Mouse (Mus musculus): ENCODE measurements around the gene Lrmda. TPM values are rescaled to one million over a fixed set of nuclear protein-coding genes. Genes with fewer than 3 reads are reported as not detected.

Gene Lrmda
- polyA plus RNA-seq, 1 experiment from 2014 or later = 0.95 TPM

GRCm38 (mm10) chr14:22406623-22407022 is 387.1 kb downstream of the Lrmda start:
- Histone ChIP-seq H3K36me3 (ENCODE audit: control insufficient read depth, insufficient read depth, low read length) (no peaks in the 10 kb centered on the region), H3K27me3 (ENCODE audit: control insufficient read depth, insufficient read depth, low read length) (no peaks in the 10 kb centered on the region), H3K9ac (ENCODE audit: low read length) (no peak overlapping the region), H3K4me1 (ENCODE audit: control insufficient read depth in 2 of 2, insufficient read depth in 2 of 2, low read length in 2 of 2) (peaks cover 2 to 3% of the 10 kb centered on the region in 2 experiments; a peak in 1 of 4 replicates), H3K4me2 (ENCODE audit: low read length) (no peak overlapping the region), H3K9me3 (ENCODE audit: control insufficient read depth, low read length) (no peaks in the 10 kb centered on the region), H3K4me3 (ENCODE audit: control insufficient read depth in 1 of 2, insufficient read depth in 1 of 2, low read depth in 1 of 2, low read length in 2 of 2) (no peak overlapping the region), H3K27ac (replicated peaks in 1 of 2; ENCODE audit: control insufficient read depth in 1 of 2, insufficient read depth in 1 of 2, low read depth in 2 of 2, low read length in 2 of 2) (no peak overlapping the region)
- WGBS = 64% methylated on average over 5 of the region's 5 CpGs
- ATAC-seq (ENCODE audit: insufficient number of reproducible peaks, insufficient read depth, low FRiP score, low read depth) = no peak; the same call in 1 of the 2 replicates

DNA sequence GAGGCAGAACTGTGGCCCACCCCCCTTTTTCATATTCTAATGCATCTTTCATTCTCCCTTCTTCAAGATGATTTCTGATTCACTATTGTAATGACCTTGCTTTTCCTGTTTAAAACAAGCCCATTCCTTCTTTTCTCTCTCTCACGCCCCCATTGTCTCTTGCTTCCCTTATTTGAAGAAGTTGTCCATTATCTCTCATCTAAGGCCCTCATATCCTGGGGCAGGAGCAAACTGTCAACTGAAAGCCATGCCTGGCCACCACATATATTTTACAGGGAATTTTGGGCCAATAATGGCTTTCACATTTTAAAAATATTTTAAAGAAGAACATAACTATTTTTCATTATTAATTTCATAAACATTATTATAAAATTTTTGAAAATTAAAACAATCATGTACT is 391.3 kb downstream of the Lrmda start:
- 71% methylated on average over 1 of the region's 1 CpGs for WGBS

GRCm38 (mm10) chr14:22413220-22413619 is 393.7 kb downstream of the Lrmda start:
- 0 out of 2 replicates have a peak, but pooled peaks cover 2% of the 10 kb centered on the region for H3K9me3 ChIP-seq (ENCODE audit: control insufficient read depth, low read length)
- H3K9ac ChIP-seq (ENCODE audit: low read length) = no peak overlapping the region
- no peaks in the 10 kb centered on the region for H3K36me3 ChIP-seq (ENCODE audit: control insufficient read depth, insufficient read depth, low read length)
- no peak for ATAC-seq (ENCODE audit: insufficient number of reproducible peaks, insufficient read depth, low FRiP score, low read depth)
- WGBS = 37% methylated on average over 7 of the region's 7 CpGs
- no peak overlapping the region for H3K27ac ChIP-seq (replicated peaks in 1 of 2; ENCODE audit: control insufficient read depth in 1 of 2, insufficient read depth in 1 of 2, low read depth in 2 of 2, low read length in 2 of 2)
- no peaks in the 10 kb centered on the region for H3K27me3 ChIP-seq (ENCODE audit: control insufficient read depth, insufficient read depth, low read length)
- H3K4me1 ChIP-seq (ENCODE audit: control insufficient read depth in 2 of 2, insufficient read depth in 2 of 2, low read length in 2 of 2) = no peaks in the 10 kb centered on the region; a peak in 1 of 4 replicates
- H3K4me3 ChIP-seq (ENCODE audit: control insufficient read depth in 1 of 2, insufficient read depth in 1 of 2, low read depth in 1 of 2, low read length in 2 of 2) = no peak overlapping the region
- H3K4me2 ChIP-seq (ENCODE audit: low read length) = no peak overlapping the region

More for the DNA sequence above, 391.3 kb downstream of the Lrmda start:
- H3K4me2 ChIP-seq (ENCODE audit: low read length) = no peak overlapping the region
- no peaks in the 10 kb centered on the region for H3K9me3 ChIP-seq (ENCODE audit: control insufficient read depth, low read length)
- H3K9ac ChIP-seq (ENCODE audit: low read length) = no peak overlapping the region
- no peak for ATAC-seq (ENCODE audit: insufficient number of reproducible peaks, insufficient read depth, low FRiP score, low read depth)
- H3K27ac ChIP-seq (replicated peaks in 1 of 2; ENCODE audit: control insufficient read depth in 1 of 2, insufficient read depth in 1 of 2, low read depth in 2 of 2, low read length in 2 of 2) = no peak overlapping the region
- H3K4me3 ChIP-seq (ENCODE audit: control insufficient read depth in 1 of 2, insufficient read depth in 1 of 2, low read depth in 1 of 2, low read length in 2 of 2) = no peak overlapping the region
- H3K4me1 ChIP-seq (ENCODE audit: control insufficient read depth in 2 of 2, insufficient read depth in 2 of 2, low read length in 2 of 2) = peaks cover 2 to 3% of the 10 kb centered on the region in 2 experiments; a peak in 2 of 4 replicates
- H3K36me3 ChIP-seq (ENCODE audit: control insufficient read depth, insufficient read depth, low read length) = no peaks in the 10 kb centered on the region
- no peaks in the 10 kb centered on the region for H3K27me3 ChIP-seq (ENCODE audit: control insufficient read depth, insufficient read depth, low read length)

DNA sequence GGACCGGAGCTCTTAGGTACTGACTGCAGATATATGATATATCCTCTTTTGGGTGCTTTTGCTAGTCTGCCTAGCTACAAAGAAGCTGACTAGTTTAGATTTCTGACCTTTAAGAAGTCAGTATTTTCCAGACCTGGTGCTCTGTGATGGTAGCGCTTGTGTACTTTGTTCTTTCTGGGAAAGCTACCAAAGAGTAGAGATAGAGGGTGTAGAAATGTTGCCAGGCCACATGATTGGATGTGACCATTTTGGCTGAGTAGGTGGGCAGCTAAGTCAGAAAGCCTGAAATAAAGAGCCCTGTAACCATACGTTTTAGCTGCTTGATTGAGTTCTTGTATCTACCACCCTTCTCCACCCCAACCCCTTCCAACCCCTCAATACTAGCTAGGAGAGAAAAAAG is 398.2 kb downstream of the Lrmda start:
- Histone ChIP-seq H3K9ac (ENCODE audit: low read length) (no peak overlapping the region), H3K4me1 (ENCODE audit: control insufficient read depth in 2 of 2, insufficient read depth in 2 of 2, low read length in 2 of 2) (no peaks in the 10 kb centered on the region; a peak in 1 of 4 replicates), H3K36me3 (ENCODE audit: control insufficient read depth, insufficient read depth, low read length) (no peaks in the 10 kb centered on the region), H3K9me3 (ENCODE audit: control insufficient read depth, low read length) (0 out of 2 replicates have a peak, but pooled peaks cover 7% of the 10 kb centered on the region), H3K4me2 (ENCODE audit: low read length) (no peak overlapping the region), H3K4me3 (ENCODE audit: control insufficient read depth in 1 of 2, insufficient read depth in 1 of 2, low read depth in 1 of 2, low read length in 2 of 2) (no peak overlapping the region), H3K27me3 (ENCODE audit: control insufficient read depth, insufficient read depth, low read length) (no peaks in the 10 kb centered on the region), H3K27ac (replicated peaks in 1 of 2; ENCODE audit: control insufficient read depth in 1 of 2, insufficient read depth in 1 of 2, low read depth in 2 of 2, low read length in 2 of 2) (no peak overlapping the region)
- 78% methylated on average over 3 of the region's 3 CpGs for WGBS
- ATAC-seq (ENCODE audit: insufficient number of reproducible peaks, insufficient read depth, low FRiP score, low read depth) = no peak

DNA sequence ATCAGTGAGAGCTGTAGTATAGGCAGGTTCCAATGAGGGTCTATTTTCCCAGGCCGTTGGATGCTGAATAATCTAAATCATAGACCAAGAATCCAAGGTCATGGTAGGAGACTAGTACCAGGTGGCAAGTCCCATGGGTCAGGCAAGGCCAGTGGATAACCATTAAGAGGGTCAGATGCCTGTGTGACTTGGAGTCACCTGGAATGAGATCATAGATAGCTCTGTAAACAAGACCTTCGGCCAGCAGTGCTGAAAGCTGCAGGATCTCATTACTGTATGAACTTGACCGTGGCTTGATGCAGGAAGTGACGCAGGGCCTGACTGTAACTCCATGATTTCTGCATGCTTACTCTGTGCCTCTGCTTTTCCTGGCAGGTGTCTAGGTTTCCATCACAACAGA is 402.2 kb downstream of the Lrmda start:
- 0 out of 2 replicates have a peak, but pooled peaks cover 7% of the 10 kb centered on the region for H3K9me3 ChIP-seq (ENCODE audit: control insufficient read depth, low read length)

DNA sequence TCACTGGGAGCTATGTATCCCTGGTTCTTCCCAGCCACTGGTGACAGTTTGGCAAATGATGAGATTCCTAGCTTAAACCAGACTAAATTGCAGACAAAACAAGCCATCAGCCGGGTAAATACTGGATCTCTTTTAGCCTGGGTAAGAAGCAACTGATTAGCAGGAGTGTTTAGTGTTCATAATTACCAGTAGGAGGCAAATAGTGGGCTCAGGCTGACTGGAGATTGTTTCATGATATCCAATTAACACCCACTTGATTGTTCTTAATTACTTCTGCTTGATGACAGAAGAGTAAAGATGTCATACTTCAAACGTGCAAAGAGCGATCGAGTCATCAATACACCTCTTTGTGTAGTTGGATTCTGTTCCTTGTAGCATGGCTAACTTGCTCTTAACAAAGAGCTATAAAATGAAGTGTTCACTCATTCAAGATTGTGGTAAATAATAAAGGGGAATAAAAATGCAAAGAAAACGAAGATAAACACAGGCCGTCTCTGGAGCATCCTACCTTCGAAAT is 405.6 kb downstream of the Lrmda start:
- no peak overlapping the region for H3K4me3 ChIP-seq (ENCODE audit: control insufficient read depth in 1 of 2, insufficient read depth in 1 of 2, low read depth in 1 of 2, low read length in 2 of 2)
- H3K4me1 ChIP-seq (ENCODE audit: control insufficient read depth in 2 of 2, insufficient read depth in 2 of 2, low read length in 2 of 2) = no peaks in the 10 kb centered on the region
- H3K9me3 ChIP-seq (ENCODE audit: control insufficient read depth, low read length) = no peaks in the 10 kb centered on the region
- H3K4me2 ChIP-seq (ENCODE audit: low read length) = no peak overlapping the region
- H3K9ac ChIP-seq (ENCODE audit: low read length) = no peak overlapping the region
- H3K27ac ChIP-seq (replicated peaks in 1 of 2; ENCODE audit: control insufficient read depth in 1 of 2, insufficient read depth in 1 of 2, low read depth in 2 of 2, low read length in 2 of 2) = no peak overlapping the region
- no peak for ATAC-seq (ENCODE audit: insufficient number of reproducible peaks, insufficient read depth, low FRiP score, low read depth)
- no peaks in the 10 kb centered on the region for H3K36me3 ChIP-seq (ENCODE audit: control insufficient read depth, insufficient read depth, low read length)
- 86% methylated on average over 7 of the region's 7 CpGs for WGBS
- H3K27me3 ChIP-seq (ENCODE audit: control insufficient read depth, insufficient read depth, low read length) = no peaks in the 10 kb centered on the region

More for the DNA sequence above, 402.2 kb downstream of the Lrmda start:
- Histone ChIP-seq H3K27me3 (ENCODE audit: control insufficient read depth, insufficient read depth, low read length) (no peaks in the 10 kb centered on the region), H3K4me3 (ENCODE audit: control insufficient read depth in 1 of 2, insufficient read depth in 1 of 2, low read depth in 1 of 2, low read length in 2 of 2) (no peak overlapping the region), H3K27ac (replicated peaks in 1 of 2; ENCODE audit: control insufficient read depth in 1 of 2, insufficient read depth in 1 of 2, low read depth in 2 of 2, low read length in 2 of 2) (no peak overlapping the region), H3K4me1 (ENCODE audit: control insufficient read depth in 2 of 2, insufficient read depth in 2 of 2, low read length in 2 of 2) (no peaks in the 10 kb centered on the region), H3K4me2 (ENCODE audit: low read length) (no peak overlapping the region), H3K36me3 (ENCODE audit: control insufficient read depth, insufficient read depth, low read length) (no peaks in the 10 kb centered on the region), H3K9ac (ENCODE audit: low read length) (no peak overlapping the region)
- ATAC-seq (ENCODE audit: insufficient number of reproducible peaks, insufficient read depth, low FRiP score, low read depth) = no peak
- 87% methylated on average over 4 of the region's 4 CpGs for WGBS

GRCm38 (mm10) chr14:22435441-22435840 is 415.9 kb downstream of the Lrmda start:
- Histone ChIP-seq H3K4me2 (ENCODE audit: low read length) (no peak overlapping the region), H3K9me3 (ENCODE audit: control insufficient read depth, low read length) (no peaks in the 10 kb centered on the region), H3K4me1 (ENCODE audit: control insufficient read depth in 2 of 2, insufficient read depth in 2 of 2, low read length in 2 of 2) (peaks cover 0 to 5% of the 10 kb centered on the region in 2 experiments; a peak in 1 of 4 replicates), H3K27me3 (ENCODE audit: control insufficient read depth, insufficient read depth, low read length) (no peaks in the 10 kb centered on the region), H3K4me3 (ENCODE audit: control insufficient read depth in 1 of 2, insufficient read depth in 1 of 2, low read depth in 1 of 2, low read length in 2 of 2) (no peak overlapping the region), H3K36me3 (ENCODE audit: control insufficient read depth, insufficient read depth, low read length) (no peaks in the 10 kb centered on the region), H3K9ac (ENCODE audit: low read length) (no peak overlapping the region), H3K27ac (replicated peaks in 1 of 2; ENCODE audit: control insufficient read depth in 1 of 2, insufficient read depth in 1 of 2, low read depth in 2 of 2, low read length in 2 of 2) (no peak overlapping the region)
- ATAC-seq (ENCODE audit: insufficient number of reproducible peaks, insufficient read depth, low FRiP score, low read depth) = no peak
- 69% methylated on average over 3 of the region's 3 CpGs for WGBS

DNA sequence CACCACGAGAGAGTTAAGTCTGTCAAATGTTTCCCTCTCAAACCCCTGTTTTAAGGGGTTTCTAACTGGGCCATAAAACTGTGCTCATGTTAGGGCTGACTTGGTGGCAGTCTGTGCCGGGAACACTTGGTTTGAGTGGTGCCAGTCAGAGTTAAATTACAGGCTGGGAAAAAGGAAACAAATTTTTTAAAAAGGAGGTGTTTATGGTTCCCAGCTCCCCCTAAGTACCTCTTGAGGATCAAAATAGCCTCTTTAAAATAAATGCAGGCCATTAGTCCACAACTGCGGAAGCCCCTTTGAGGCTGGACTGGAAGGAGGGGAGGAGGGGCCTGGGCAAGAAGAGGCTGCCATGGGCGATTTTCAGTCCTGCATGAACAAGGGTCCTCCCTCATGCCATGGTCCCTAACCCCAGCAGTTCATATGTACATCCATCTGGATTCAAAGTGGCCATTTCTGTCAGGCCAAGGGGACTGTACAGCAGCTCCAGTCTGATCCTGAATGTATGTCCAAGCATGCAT is 416.4 kb downstream of the Lrmda start:
- Histone ChIP-seq H3K4me3 (ENCODE audit: control insufficient read depth in 1 of 2, insufficient read depth in 1 of 2, low read depth in 1 of 2, low read length in 2 of 2) (no peak overlapping the region), H3K9me3 (ENCODE audit: control insufficient read depth, low read length) (no peaks in the 10 kb centered on the region), H3K4me1 (ENCODE audit: control insufficient read depth in 2 of 2, insufficient read depth in 2 of 2, low read length in 2 of 2) (peaks cover under 1 to 9% of the 10 kb centered on the region in 2 experiments; a peak in 2 of 4 replicates), H3K27ac (replicated peaks in 1 of 2; ENCODE audit: control insufficient read depth in 1 of 2, insufficient read depth in 1 of 2, low read depth in 2 of 2, low read length in 2 of 2) (no peak overlapping the region), H3K36me3 (ENCODE audit: control insufficient read depth, insufficient read depth, low read length) (no peaks in the 10 kb centered on the region), H3K9ac (ENCODE audit: low read length) (no peak overlapping the region), H3K4me2 (ENCODE audit: low read length) (no peak overlapping the region), H3K27me3 (ENCODE audit: control insufficient read depth, insufficient read depth, low read length) (no peaks in the 10 kb centered on the region)
- no peak for ATAC-seq (ENCODE audit: insufficient number of reproducible peaks, insufficient read depth, low FRiP score, low read depth)
- WGBS = 74% methylated on average over 4 of the region's 4 CpGs

Data from heart, embryonic 14.5 days (tissue).